Mouse (Mus musculus): ENCODE results near the gene Fbxl2. TPM values are rescaled to one million over a fixed set of nuclear protein-coding genes. Genes with fewer than 3 reads are reported as not detected.

Fbxl2 gene
- polyA plus RNA-seq, 1 experiment from 2014 or later = 8.5 TPM

DNA sequence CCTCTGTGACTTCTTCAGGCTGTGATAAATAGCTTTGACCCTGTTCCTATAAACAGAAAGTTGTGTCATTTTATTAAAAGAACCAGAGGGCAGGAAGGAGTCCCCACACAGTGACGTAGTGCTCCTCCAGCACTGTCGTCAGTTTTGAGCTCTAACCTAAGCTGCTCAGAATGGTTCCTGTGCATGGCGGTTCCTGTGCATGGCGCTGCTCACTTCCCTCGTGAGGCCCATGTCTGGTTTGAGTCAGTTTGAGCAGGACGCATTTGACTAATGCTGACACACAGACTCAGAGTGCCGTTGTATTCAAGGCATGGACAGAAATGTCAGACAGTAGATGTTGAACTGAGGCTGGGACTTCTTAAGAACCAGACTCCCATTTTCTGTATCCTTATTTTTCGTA lies 74.4 kb downstream of the Fbxl2 start:
- WGBS = 63% methylated on average over 8 of the region's 8 CpGs
- Histone ChIP-seq H3K9me3 (replicated peaks) (no peaks in the 10 kb centered on the region), H3K9ac (no peak overlapping the region), H3K27me3 (no peaks in the 10 kb centered on the region), H3K27ac (replicated peaks) (no peak overlapping the region), H3K36me3 (peaks cover 80% of the 10 kb centered on the region), H3K4me1 (no peaks in the 10 kb centered on the region), H3K4me3 (replicated peaks) (no peak overlapping the region), H3K4me2 (replicated peaks) (no peak overlapping the region)
- ATAC-seq (ENCODE audit: insufficient number of reproducible peaks, low FRiP score, low TSS enrichment, low read depth) = no peak

- H3K4me2 ChIP-seq (replicated peaks) = no peak overlapping the region
- no peaks in the 10 kb centered on the region for H3K4me1 ChIP-seq
- ATAC-seq (ENCODE audit: insufficient number of reproducible peaks, low FRiP score, low TSS enrichment, low read depth) = no peak
- no peak overlapping the region for H3K27ac ChIP-seq (replicated peaks)
- 91% methylated on average over 14 of the region's 14 CpGs for WGBS
- H3K36me3 ChIP-seq = peaks cover 74% of the 10 kb centered on the region
- no peaks in the 10 kb centered on the region for H3K27me3 ChIP-seq
- no peak overlapping the region for H3K4me3 ChIP-seq (replicated peaks)
- no peak overlapping the region for H3K9ac ChIP-seq
- H3K9me3 ChIP-seq (replicated peaks) = no peaks in the 10 kb centered on the region
These were observed 76.0 kb downstream of the Fbxl2 start for GRCm38 (mm10) chr9:113970041-113970440.

DNA sequence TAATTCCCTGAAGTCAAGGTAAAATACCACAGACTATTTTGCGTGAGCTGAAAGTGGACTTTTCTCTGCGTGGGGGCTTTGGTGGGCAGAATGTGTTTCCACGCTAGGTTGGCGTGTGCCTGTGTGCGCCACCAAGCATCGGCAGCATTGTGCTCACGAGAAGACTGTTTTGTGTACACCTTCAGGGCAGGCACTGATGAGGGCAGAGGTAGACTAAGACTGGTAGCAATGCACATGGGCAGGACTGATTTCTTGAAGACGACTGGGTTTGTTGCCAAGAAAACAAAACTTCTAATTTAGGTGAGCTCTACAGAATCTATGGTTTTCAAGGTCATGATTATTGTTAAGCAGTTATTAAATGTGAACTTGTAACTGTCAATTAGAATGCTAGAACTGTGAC lies 76.6 kb downstream of the Fbxl2 start:
- ATAC-seq (ENCODE audit: insufficient number of reproducible peaks, low FRiP score, low TSS enrichment, low read depth) = no peak
- H3K9ac ChIP-seq = no peak overlapping the region
- WGBS = 86% methylated on average over 8 of the region's 8 CpGs
- H3K4me3 ChIP-seq (replicated peaks) = no peak overlapping the region
- H3K9me3 ChIP-seq (replicated peaks) = no peaks in the 10 kb centered on the region
- no peak overlapping the region for H3K27ac ChIP-seq (replicated peaks)
- no peak overlapping the region for H3K4me2 ChIP-seq (replicated peaks)
- peaks cover 72% of the 10 kb centered on the region for H3K36me3 ChIP-seq
- H3K27me3 ChIP-seq = no peaks in the 10 kb centered on the region
- H3K4me1 ChIP-seq = no peaks in the 10 kb centered on the region

DNA sequence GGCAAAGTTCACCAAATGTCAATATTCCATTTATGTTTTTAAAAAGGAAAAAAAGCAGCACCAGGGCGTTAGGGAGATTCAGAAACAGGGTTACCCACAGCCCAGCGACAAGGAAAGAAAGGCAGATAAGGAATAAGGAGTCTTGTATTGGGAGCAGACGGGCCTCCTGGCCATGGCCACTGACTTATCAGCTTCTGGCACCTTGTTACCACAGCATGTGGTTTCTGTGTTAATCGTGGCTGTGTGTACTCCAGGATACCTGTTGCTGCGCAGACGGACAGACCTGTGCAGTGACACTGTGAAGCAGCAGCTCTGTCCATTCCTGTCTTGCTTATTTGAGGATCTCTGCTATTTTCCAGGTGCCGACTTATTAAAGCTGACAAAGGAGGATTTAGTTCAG lies 77.0 kb downstream of the Fbxl2 start:
- no peak overlapping the region for H3K27ac ChIP-seq (replicated peaks)
- H3K9ac ChIP-seq = no peak overlapping the region
- no peaks in the 10 kb centered on the region for H3K27me3 ChIP-seq
- no peak overlapping the region for H3K4me3 ChIP-seq (replicated peaks)
- ATAC-seq (ENCODE audit: insufficient number of reproducible peaks, low FRiP score, low TSS enrichment, low read depth) = no peak
- H3K4me2 ChIP-seq (replicated peaks) = no peak overlapping the region
- H3K9me3 ChIP-seq (replicated peaks) = no peaks in the 10 kb centered on the region
- 88% methylated on average over 7 of the region's 7 CpGs for WGBS
- H3K36me3 ChIP-seq = peaks cover 72% of the 10 kb centered on the region
- H3K4me1 ChIP-seq = no peaks in the 10 kb centered on the region

DNA sequence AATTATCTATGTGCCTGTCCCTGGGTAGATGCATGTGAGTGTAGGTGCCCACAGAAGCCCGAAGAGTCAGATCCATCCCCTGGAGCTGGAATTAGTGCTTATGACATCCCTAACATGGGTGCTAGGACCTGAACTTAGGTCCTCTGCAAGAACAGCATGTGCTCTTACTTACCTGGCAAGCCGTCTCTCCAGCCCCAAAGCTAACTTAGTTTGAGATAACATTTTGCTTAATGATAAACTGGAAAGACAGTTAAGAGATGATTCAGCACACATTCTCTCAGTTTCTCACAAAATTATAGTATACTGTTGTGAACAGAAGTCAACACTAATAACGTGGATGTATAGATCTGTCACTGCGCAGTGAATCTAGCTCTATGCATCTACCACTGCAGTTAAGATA lies 79.2 kb downstream of the Fbxl2 start:
- Histone ChIP-seq H3K4me2 (replicated peaks) (no peak overlapping the region), H3K9ac (no peak overlapping the region), H3K27me3 (no peaks in the 10 kb centered on the region), H3K36me3 (peaks cover 78% of the 10 kb centered on the region), H3K27ac (replicated peaks) (no peak overlapping the region), H3K9me3 (replicated peaks) (no peaks in the 10 kb centered on the region), H3K4me1 (no peaks in the 10 kb centered on the region), H3K4me3 (replicated peaks) (no peak overlapping the region)
- WGBS = 93% methylated on average over 4 of the region's 4 CpGs
- no peak for ATAC-seq (ENCODE audit: insufficient number of reproducible peaks, low FRiP score, low TSS enrichment, low read depth)

DNA sequence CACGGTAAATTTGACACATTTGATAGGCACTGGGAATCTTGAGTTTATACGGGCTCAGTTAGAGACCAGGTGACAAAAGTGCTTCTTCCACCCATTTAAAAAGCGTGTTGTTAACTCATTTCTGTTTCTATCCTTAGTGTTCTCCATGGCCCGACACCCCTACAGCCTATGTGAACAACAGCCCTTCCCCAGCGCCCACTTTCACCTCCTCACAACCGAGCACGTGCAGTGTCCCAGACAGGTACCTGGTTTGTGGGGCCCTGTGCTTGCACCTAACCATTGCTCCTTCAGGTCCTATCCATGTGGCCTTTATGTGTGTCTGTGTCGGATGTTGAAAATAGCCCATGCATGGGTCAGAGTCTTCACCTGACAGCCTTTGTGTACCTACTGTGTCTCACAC lies 81.6 kb downstream of the Fbxl2 start:
- Histone ChIP-seq H3K4me3 (replicated peaks) (no peak overlapping the region), H3K4me1 (no peaks in the 10 kb centered on the region), H3K4me2 (replicated peaks) (no peak overlapping the region), H3K9me3 (replicated peaks) (no peaks in the 10 kb centered on the region), H3K27ac (replicated peaks) (no peak overlapping the region), H3K27me3 (no peaks in the 10 kb centered on the region), H3K36me3 (peaks cover 74% of the 10 kb centered on the region), H3K9ac (no peak overlapping the region)
- no peak for ATAC-seq (ENCODE audit: insufficient number of reproducible peaks, low FRiP score, low TSS enrichment, low read depth)
- WGBS = 92% methylated on average over 8 of the region's 8 CpGs

- H3K36me3 ChIP-seq = peaks cover 73% of the 10 kb centered on the region
- no peak for ATAC-seq (ENCODE audit: insufficient number of reproducible peaks, low FRiP score, low TSS enrichment, low read depth)
- no peaks in the 10 kb centered on the region for H3K9me3 ChIP-seq (replicated peaks)
- H3K27ac ChIP-seq (replicated peaks) = no peak overlapping the region
- H3K4me1 ChIP-seq = no peaks in the 10 kb centered on the region
- H3K4me2 ChIP-seq (replicated peaks) = no peak overlapping the region
- H3K4me3 ChIP-seq (replicated peaks) = no peak overlapping the region
- H3K27me3 ChIP-seq = no peaks in the 10 kb centered on the region
- H3K9ac ChIP-seq = no peak overlapping the region
These were observed 82.3 kb downstream of the Fbxl2 start for GRCm38 (mm10) chr9:113963718-113964117.

- Histone ChIP-seq H3K36me3 (peaks cover 60% of the 10 kb centered on the region), H3K27ac (replicated peaks) (no peak overlapping the region), H3K9me3 (replicated peaks) (no peaks in the 10 kb centered on the region), H3K9ac (no peak overlapping the region), H3K4me1 (no peaks in the 10 kb centered on the region), H3K27me3 (no peaks in the 10 kb centered on the region), H3K4me3 (replicated peaks) (no peak overlapping the region), H3K4me2 (replicated peaks) (no peak overlapping the region)
- WGBS = 95% methylated on average over 4 of the region's 4 CpGs
- no peak for ATAC-seq (ENCODE audit: insufficient number of reproducible peaks, low FRiP score, low TSS enrichment, low read depth)
These were observed 88.2 kb downstream of the Fbxl2 start for GRCm38 (mm10) chr9:113957777-113958176.

DNA sequence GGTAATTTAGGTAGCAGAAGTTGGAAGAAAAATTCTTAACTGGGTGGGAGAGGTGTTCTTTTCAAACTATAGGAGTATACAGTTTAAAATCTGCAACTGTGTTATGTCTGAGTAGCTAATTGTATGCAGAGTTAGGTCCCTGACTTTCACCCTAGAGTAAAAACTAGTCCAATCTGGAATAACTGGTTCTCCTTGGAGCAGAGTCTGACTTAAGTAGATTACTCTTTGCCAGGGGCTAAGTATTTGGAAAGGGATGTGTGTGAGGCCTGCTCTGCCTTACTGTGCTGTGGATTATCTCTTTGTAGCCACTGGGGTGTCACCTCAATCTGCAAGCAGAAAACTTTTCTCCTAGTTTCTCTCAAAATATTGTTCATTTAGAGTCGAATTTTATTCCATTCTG lies 98.8 kb downstream of the Fbxl2 start:
- H3K4me1 ChIP-seq = no peaks in the 10 kb centered on the region
- H3K9ac ChIP-seq = no peak overlapping the region
- H3K4me3 ChIP-seq (replicated peaks) = no peak overlapping the region
- H3K4me2 ChIP-seq (replicated peaks) = no peak overlapping the region
- no peak overlapping the region for H3K27ac ChIP-seq (replicated peaks)
- H3K27me3 ChIP-seq = no peaks in the 10 kb centered on the region
- no peaks in the 10 kb centered on the region for H3K9me3 ChIP-seq (replicated peaks)
- 76% methylated on average over 1 of the region's 1 CpGs for WGBS
- no peak; the same call in 1 of the 2 replicates for ATAC-seq (ENCODE audit: insufficient number of reproducible peaks, low FRiP score, low TSS enrichment, low read depth)
- H3K36me3 ChIP-seq = peaks cover 27% of the 10 kb centered on the region

DNA sequence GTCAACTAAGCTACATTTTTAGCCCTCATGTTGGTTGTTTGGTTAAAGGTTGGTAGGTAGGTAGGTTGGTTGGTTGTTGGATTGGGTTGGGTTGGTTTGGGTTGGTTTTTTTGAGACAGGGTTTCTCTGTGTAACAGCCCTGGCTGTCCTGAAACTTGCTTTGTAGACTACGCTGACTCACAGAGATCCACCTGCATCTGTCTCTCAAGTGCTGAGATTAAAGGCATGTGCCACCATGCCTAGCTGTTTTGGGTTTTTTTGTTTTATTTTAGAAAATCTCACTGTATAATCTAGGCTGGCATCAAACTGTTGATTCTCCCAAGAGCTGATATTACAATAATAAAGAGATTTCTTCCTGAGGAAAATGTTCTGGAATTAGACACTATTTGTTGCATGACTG lies 102.6 kb downstream of the Fbxl2 start:
- no peak overlapping the region for H3K27ac ChIP-seq (replicated peaks)
- H3K36me3 ChIP-seq = peaks cover 22% of the 10 kb centered on the region
- no peak for ATAC-seq (ENCODE audit: insufficient number of reproducible peaks, low FRiP score, low TSS enrichment, low read depth)
- H3K27me3 ChIP-seq = no peaks in the 10 kb centered on the region
- no peak overlapping the region for H3K4me2 ChIP-seq (replicated peaks)
- H3K4me1 ChIP-seq = 0 out of 2 replicates have a peak, but pooled peaks cover 5% of the 10 kb centered on the region
- 100% methylated on average over 1 of the region's 1 CpGs for WGBS
- H3K9ac ChIP-seq = no peak overlapping the region
- no peaks in the 10 kb centered on the region for H3K9me3 ChIP-seq (replicated peaks)
- H3K4me3 ChIP-seq (replicated peaks) = no peak overlapping the region

- WGBS = 81% methylated on average over 3 of the region's 3 CpGs
- ATAC-seq (ENCODE audit: insufficient number of reproducible peaks, low FRiP score, low TSS enrichment, low read depth) = no peak
These were observed 104.7 kb downstream of the Fbxl2 start for GRCm38 (mm10) chr9:113941103-113941805.

More at GRCm38 (mm10) chr9:113941103-113941805, 104.7 kb downstream of the Fbxl2 start:
- Histone ChIP-seq H3K4me1 (0 out of 2 replicates have a peak, but pooled peaks cover 6% of the 10 kb centered on the region), H3K9ac (no peak overlapping the region), H3K4me2 (replicated peaks) (no peak overlapping the region), H3K36me3 (peaks cover 14% of the 10 kb centered on the region), H3K4me3 (replicated peaks) (no peak overlapping the region), H3K27ac (replicated peaks) (no peak overlapping the region), H3K9me3 (replicated peaks) (no peaks in the 10 kb centered on the region), H3K27me3 (no peaks in the 10 kb centered on the region)
